Mouse (Mus musculus) midbrain, embryonic 10.5 days (tissue): ENCODE results near the gene Efhd2. TPM values are rescaled to one million over a fixed set of nuclear protein-coding genes. Genes with fewer than 3 reads are reported as not detected.

ENCODE experiments used
- DNase-seq: peaks from one replicate; pipeline ENCODE4 v3.0.0-alpha.2; 2017; ENCODE audit warnings: low spot score
- H3K27ac ChIP-seq: fragments of 300-500 bp; sonication (generic); replicated peaks from 2 replicates; pipeline ENCODE4 v1.5.1; 2016; ENCODE audit warnings: mild to moderate bottlenecking
- H3K27me3 ChIP-seq: fragments of 300-500 bp; sonication (generic); 2 replicates; pipeline ENCODE4 v1.6.1; 2016; ENCODE audit warnings: low read depth, mild to moderate bottlenecking; ENCODE audit not compliant: poor library complexity, severe bottlenecking
- H3K36me3 ChIP-seq: fragments of 300-500 bp; sonication (generic); 2 replicates; pipeline ENCODE4 v1.6.1; 2016; ENCODE audit warnings: mild to moderate bottlenecking, moderate library complexity
- H3K4me1 ChIP-seq: fragments of 300-500 bp; sonication (generic); 2 replicates; pipeline ENCODE4 v1.6.1; 2016
- H3K4me3 ChIP-seq: fragments of 300-500 bp; sonication (generic); 2 replicates; pipeline ENCODE4 v1.5.1; 2016; ENCODE audit warnings: mild to moderate bottlenecking, moderate library complexity
- H3K9me3 ChIP-seq: fragments of 300-500 bp; sonication (generic); replicated peaks from 2 replicates; pipeline ENCODE4 v1.6.1; 2016; ENCODE audit warnings: mild to moderate bottlenecking
- WGBS: fragments of 180-500 bp; shearing (Covaris S2); methylation state at CpG from one replicate; pipeline ENCODE4 v1.1.7; 2016; 5-methylcytosine and 5-hydroxymethylcytosine counted together
- polyA plus RNA-seq: library from polyadenylated mRNA; unstranded; fragments of >200 nt; fragmentation: Nextera tagmentation; extraction: Ambion mirVana; gene quantifications from 2 replicates; pipeline ENCODE4 v1.2.1, GENCODE M21; 2016

The Efhd2 gene
- polyA plus RNA-seq, 1 experiment from 2014 or later, result 50.1 TPM

DNA sequence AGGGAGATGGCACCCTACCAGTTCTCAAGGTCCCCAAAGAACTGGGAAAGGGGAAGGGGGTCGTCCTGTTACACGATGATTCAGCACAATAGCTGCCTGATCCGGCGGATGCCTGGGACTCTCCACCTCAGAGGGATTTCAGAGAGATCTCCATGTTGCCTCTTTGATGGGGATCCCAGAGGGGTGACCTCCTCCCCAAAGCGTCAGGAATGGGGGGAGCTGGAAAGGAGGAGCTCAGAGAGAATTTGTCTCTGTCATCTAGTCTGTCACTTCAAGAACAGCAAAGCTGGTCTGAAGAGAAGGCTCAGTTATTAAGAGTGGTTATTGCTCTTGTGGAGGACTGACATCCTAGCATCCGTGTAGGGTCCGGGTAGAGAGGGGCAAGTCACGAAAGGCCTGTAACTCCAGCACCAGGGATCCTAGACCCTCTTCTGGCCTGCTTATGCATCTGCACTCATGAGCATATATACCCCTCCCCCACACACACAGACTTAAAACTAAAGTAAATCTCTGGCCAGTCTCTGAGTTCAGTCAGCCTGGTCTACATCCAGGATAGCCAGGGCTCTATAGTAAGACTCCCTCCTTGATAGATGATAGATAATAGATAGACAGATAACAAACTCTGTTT, 875 bp upstream of the Efhd2 start:
- Histone ChIP-seq H3K27me3 (peaks cover 31% of the 10 kb centered on the region), H3K9me3 (no peaks in the 10 kb centered on the region), H3K4me3 (peak overlapping the region; percentile 75), H3K27ac (peak overlapping the region; percentile 86), H3K36me3 (peaks cover 8% of the 10 kb centered on the region; the same call in 1 of the 2 replicates), H3K4me1 (peaks cover 59% of the 10 kb centered on the region)
- 16% methylated on average over 8 of the region's 8 CpGs for WGBS
- DNase-seq, result no peak

DNA sequence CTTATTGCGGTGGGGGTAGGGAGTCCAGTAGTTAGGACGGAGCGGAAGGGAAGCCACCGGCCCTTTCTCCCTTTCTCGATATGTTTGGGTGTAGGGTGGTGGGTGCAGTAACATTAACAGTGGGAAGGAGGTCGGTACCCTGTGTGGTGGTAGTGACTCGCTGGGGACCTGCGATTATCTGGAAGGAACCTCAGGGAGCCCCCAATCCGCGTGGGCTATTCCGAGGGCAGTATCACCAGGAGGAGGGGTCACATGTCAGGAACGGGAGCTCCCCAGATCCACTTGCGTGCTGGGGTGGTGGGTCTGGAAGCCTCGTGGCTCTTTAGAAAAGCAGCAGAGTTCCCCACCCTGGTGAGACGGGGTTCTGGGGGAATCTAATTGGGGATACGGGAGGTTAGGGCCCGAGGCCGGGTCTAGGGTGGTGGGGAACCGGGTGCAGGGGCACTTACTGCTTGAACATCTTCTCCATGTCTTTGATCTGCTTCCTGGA, 564 bp downstream of the Efhd2 start:
- H3K36me3 ChIP-seq, result peaks cover 20% of the 10 kb centered on the region; the same call in 1 of the 2 replicates
- H3K9me3 ChIP-seq, result no peaks in the 10 kb centered on the region
- DNase-seq, result no peak
- peaks cover 60% of the 10 kb centered on the region for H3K4me1 ChIP-seq
- H3K4me3 ChIP-seq, result peak overlapping the region; percentile 75
- WGBS, result 3% methylated on average over 19 of the region's 19 CpGs
- peak overlapping the region; percentile 86 for H3K27ac ChIP-seq
- peaks cover 31% of the 10 kb centered on the region for H3K27me3 ChIP-seq

GRCm38 (mm10) chr4:141872977-141873376, 1.7 kb downstream of the Efhd2 start:
- Histone ChIP-seq H3K4me3 (peak overlapping the region; percentile 75; the same call in 1 of the 2 replicates), H3K27ac (no peak overlapping the region), H3K36me3 (peaks cover 20% of the 10 kb centered on the region; the same call in 1 of the 2 replicates), H3K27me3 (peaks cover 31% of the 10 kb centered on the region), H3K4me1 (peaks cover 62% of the 10 kb centered on the region), H3K9me3 (no peaks in the 10 kb centered on the region)
- DNase-seq, result no peak
- WGBS, result 78% methylated on average over 9 of the region's 9 CpGs

DNA sequence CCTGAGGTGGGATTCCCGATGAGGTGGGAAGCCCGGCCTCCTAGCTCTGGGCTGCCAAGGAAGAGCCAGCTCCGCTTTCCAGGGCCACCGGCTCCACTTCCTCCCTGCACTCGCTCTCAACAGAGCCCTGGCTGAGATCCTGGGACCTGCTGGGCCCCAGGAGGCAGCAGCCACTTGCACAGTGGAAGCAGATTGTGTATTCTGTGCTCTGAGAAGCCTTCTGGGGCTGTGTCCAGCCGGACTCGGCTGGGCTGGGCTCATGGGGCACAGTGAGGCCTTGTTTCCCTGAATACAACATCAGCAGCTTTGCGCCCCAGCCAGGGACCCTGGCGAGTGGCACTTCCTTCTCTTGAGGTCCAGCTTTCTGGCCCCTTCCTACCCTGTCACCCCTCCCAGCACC, 2.8 kb downstream of the Efhd2 start:
- Histone ChIP-seq H3K4me1 (peaks cover 73% of the 10 kb centered on the region), H3K36me3 (peaks cover 20% of the 10 kb centered on the region; the same call in 1 of the 2 replicates), H3K4me3 (peak overlapping the region; percentile 25; the same call in 1 of the 2 replicates), H3K9me3 (no peaks in the 10 kb centered on the region), H3K27ac (peak overlapping the region; percentile 14; the same call in 1 of the 2 replicates), H3K27me3 (peaks cover 31% of the 10 kb centered on the region)
- DNase-seq, result no peak
- 59% methylated on average over 9 of the region's 9 CpGs for WGBS

GRCm38 (mm10) chr4:141871333-141871725, 3.4 kb downstream of the Efhd2 start:
- Histone ChIP-seq H3K9me3 (no peaks in the 10 kb centered on the region), H3K36me3 (peaks cover 20% of the 10 kb centered on the region; the same call in 1 of the 2 replicates), H3K27ac (no peak overlapping the region), H3K4me3 (no peak overlapping the region), H3K4me1 (peaks cover 74% of the 10 kb centered on the region), H3K27me3 (peaks cover 27% of the 10 kb centered on the region)
- WGBS, result 89% methylated on average over 3 of the region's 3 CpGs
- DNase-seq, result no peak

GRCm38 (mm10) chr4:141870666-141871332, 3.9 kb downstream of the Efhd2 start:
- no peak for DNase-seq
- peaks cover 69% of the 10 kb centered on the region for H3K4me1 ChIP-seq
- WGBS, result 80% methylated on average over 11 of the region's 11 CpGs

GRCm38 (mm10) chr4:141869436-141870215, 5.1 kb downstream of the Efhd2 start:
- H3K9me3 ChIP-seq, result no peaks in the 10 kb centered on the region
- H3K4me1 ChIP-seq, result peaks cover 57% of the 10 kb centered on the region
- no peak overlapping the region for H3K4me3 ChIP-seq
- no peak for DNase-seq
- 84% methylated on average over 5 of the region's 5 CpGs for WGBS
- peaks cover 18% of the 10 kb centered on the region for H3K27me3 ChIP-seq
- H3K36me3 ChIP-seq, result peaks cover 28% of the 10 kb centered on the region
- peak overlapping the region; percentile 57 for H3K27ac ChIP-seq

More at GRCm38 (mm10) chr4:141870666-141871332, 3.9 kb downstream of the Efhd2 start:
- Histone ChIP-seq H3K27me3 (peaks cover 22% of the 10 kb centered on the region), H3K4me3 (no peak overlapping the region), H3K9me3 (no peaks in the 10 kb centered on the region), H3K27ac (no peak overlapping the region), H3K36me3 (peaks cover 20% of the 10 kb centered on the region; the same call in 1 of the 2 replicates)

DNA sequence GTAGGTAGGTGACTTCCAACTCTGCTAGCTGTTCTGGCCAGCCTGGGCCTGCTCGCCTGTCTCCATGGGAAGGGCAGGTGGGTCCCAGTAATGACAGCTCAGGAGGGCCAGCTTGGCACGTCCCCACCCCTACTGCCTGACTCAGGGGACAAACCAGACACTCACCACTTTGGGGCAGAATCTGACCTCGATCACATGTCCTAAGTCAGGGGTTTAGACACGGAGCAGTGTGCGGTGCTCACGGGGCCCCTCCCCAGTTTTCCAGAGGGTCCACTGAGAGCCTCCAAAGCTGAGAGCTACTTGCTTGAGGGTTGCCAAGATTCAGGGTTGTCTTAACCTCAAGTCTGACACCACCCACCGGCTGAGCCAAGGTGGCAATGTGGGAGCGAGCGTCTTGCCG, 6.7 kb downstream of the Efhd2 start:
- Histone ChIP-seq H3K9me3 (no peaks in the 10 kb centered on the region), H3K36me3 (peaks cover 30% of the 10 kb centered on the region), H3K4me1 (peaks cover 42% of the 10 kb centered on the region), H3K4me3 (no peak overlapping the region), H3K27ac (peak overlapping the region; percentile 49; the same call in 1 of the 2 replicates), H3K27me3 (peaks cover 9% of the 10 kb centered on the region)
- WGBS, result 91% methylated on average over 10 of the region's 10 CpGs
- DNase-seq, result no peak

DNA sequence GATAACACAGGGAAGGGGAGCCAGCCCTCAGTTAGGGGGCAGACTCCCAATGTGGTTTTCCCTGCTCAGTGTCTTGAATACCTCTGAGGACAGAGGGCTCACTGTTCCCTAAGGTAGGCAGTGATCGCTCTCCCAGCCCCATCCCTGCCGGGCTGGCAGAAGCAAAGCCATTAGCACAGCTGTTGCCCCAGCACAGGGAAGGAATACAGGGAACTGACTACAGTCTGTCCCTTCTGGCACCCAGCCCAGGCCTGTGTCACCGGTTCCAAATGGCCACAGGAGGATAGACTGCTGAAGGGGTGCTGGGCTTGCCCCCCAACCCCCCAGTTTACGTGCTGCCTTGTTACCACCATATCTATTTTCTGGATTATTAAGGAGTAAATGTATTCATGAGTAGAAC, 7.2 kb downstream of the Efhd2 start:
- no peak for DNase-seq
- Histone ChIP-seq H3K27ac (peak overlapping the region; percentile 61), H3K4me3 (no peak overlapping the region), H3K9me3 (no peaks in the 10 kb centered on the region), H3K27me3 (peaks cover 3% of the 10 kb centered on the region; the same call in 1 of the 2 replicates), H3K4me1 (peaks cover 36% of the 10 kb centered on the region), H3K36me3 (peaks cover 30% of the 10 kb centered on the region)
- WGBS, result 62% methylated on average over 4 of the region's 4 CpGs

DNA sequence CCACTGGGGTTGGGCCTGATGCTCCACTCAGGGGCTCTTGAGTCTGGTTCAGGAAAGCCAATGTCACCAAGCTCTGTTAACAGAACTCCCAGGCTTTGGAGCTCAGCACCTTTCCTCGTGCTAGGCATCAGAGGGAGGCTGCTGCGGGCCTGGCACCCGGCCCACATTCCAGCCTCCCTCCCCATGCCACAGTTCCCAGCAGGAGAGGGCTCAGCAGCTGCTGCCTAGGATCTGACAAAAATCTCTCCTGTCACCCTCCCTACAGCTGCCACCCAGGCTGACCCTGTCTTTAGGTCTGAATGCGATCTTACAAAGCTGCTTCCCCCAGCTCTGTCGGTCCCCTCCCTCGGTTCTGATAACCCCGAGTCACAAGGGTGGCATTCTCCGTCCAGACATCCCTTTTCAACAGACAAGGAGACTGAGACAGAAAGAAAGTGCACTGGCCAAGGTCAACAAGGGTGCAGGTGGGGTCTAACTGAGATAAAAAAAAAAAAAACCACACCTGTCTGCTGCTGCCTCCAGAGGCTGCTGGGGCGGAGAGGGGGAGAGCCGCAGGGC, 7.7 kb downstream of the Efhd2 start:
- H3K27ac ChIP-seq, result peak overlapping the region; percentile 61
- DNase-seq, result no peak
- WGBS, result 28% methylated on average over 10 of the region's 10 CpGs
- peaks cover 31% of the 10 kb centered on the region for H3K4me1 ChIP-seq
- H3K36me3 ChIP-seq, result peaks cover 31% of the 10 kb centered on the region
- H3K4me3 ChIP-seq, result no peak overlapping the region
- H3K27me3 ChIP-seq, result peaks cover 3% of the 10 kb centered on the region; the same call in 1 of the 2 replicates
- H3K9me3 ChIP-seq, result no peaks in the 10 kb centered on the region

GRCm38 (mm10) chr4:141865600-141865999, 9.1 kb downstream of the Efhd2 start:
- H3K27ac ChIP-seq, result no peak overlapping the region
- no peak for DNase-seq
- H3K4me3 ChIP-seq, result no peak overlapping the region
- H3K36me3 ChIP-seq, result peaks cover 36% of the 10 kb centered on the region
- no peaks in the 10 kb centered on the region for H3K9me3 ChIP-seq
- 88% methylated on average over 5 of the region's 5 CpGs for WGBS
- no peaks in the 10 kb centered on the region; the same call in 1 of the 2 replicates for H3K27me3 ChIP-seq
- H3K4me1 ChIP-seq, result peaks cover 26% of the 10 kb centered on the region

- no peaks in the 10 kb centered on the region for H3K27me3 ChIP-seq
- H3K27ac ChIP-seq, result no peak overlapping the region
- no peak for DNase-seq
- peaks cover 36% of the 10 kb centered on the region for H3K36me3 ChIP-seq
- H3K4me1 ChIP-seq, result peaks cover 26% of the 10 kb centered on the region
- H3K9me3 ChIP-seq, result no peaks in the 10 kb centered on the region
- WGBS, result 96% methylated on average over 5 of the region's 5 CpGs
- no peak overlapping the region for H3K4me3 ChIP-seq
Observed at GRCm38 (mm10) chr4:141865006-141865405, 9.7 kb downstream of the Efhd2 start.
